Mouse (Mus musculus): ENCODE data around the gene Tmed5.

Gene Tmed5

DNA sequence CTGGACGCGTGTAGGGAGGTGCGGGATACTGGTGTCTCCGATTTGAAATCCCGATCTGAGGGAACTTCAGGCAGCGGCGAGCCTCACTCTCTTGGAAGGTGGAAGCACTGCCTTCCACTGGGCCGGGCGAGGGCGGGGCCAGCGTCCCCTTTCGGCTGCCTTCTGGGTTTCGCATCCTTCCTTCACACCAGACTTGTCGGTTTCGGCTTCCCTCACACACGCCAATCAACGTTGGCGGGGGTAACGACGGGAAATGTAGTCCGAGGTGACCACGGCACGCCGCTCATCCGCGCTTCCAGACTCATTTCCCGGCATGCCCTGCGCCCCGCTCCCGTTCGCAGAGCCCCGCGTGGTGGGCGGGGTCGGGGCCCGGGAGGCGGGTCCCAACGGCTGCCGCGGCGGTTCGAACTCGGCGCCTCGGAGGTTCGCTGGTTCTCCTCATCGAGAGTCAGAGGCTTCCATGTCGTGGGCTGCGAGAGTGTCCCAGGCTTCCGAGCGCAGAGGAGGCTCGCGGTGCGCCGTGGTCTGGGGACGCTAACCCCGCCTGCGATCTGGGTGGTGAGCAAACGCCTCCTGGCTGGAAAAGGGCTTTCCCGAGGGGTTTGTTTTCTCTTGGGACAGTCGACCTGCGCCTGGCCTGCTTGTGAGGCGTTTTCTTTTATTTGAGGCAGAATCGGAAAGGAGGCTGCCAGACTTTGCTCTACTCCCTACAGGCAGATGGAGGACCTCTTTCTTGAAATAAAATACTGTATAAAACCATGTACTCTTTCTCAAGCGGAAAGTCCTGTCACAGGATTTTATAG, at the start of gene Tmed5, which contains the start of gene Ccdc18:
TSS of gene Tmed5 (minus strand) at position 180 of the 803 bp plus-strand sequence.
TSS of gene Ccdc18 (plus strand) at position 435 of the 803 bp plus-strand sequence.
- peak; percentile 100 for DNase-seq (ENCODE audit: low read depth, low spot score)

GRCm38 (mm10) chr5:108163695-108164094, 31.3 kb upstream of the Tmed5 start:
- DNase-seq (ENCODE audit: low read depth, low spot score) = peak; percentile 39

DNA sequence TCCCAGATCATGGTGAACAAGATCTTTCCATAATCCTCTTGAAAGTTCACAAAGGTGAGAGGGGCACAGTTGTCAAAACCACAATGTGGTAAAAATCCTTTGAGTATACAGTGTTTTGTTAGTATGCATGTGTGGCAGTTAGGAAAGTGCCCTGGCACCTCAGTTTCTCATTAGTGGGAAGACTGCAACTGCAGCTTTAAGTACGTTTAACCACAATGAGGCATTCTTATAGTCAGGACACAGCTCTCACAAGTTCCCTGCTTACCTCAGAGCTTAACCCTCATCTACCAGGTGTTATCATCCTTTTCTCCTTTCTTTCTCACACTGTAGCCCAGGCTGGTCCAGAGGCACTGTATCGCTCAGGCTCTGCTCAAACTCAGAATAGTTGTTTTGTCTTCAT, 28.4 kb upstream of the Tmed5 start:
- no peak for DNase-seq (ENCODE audit: low read depth, low spot score)

GRCm38 (mm10) chr5:108152592-108152991, 20.2 kb upstream of the Tmed5 start:
- DNase-seq (ENCODE audit: low read depth, low spot score) = no peak

DNA sequence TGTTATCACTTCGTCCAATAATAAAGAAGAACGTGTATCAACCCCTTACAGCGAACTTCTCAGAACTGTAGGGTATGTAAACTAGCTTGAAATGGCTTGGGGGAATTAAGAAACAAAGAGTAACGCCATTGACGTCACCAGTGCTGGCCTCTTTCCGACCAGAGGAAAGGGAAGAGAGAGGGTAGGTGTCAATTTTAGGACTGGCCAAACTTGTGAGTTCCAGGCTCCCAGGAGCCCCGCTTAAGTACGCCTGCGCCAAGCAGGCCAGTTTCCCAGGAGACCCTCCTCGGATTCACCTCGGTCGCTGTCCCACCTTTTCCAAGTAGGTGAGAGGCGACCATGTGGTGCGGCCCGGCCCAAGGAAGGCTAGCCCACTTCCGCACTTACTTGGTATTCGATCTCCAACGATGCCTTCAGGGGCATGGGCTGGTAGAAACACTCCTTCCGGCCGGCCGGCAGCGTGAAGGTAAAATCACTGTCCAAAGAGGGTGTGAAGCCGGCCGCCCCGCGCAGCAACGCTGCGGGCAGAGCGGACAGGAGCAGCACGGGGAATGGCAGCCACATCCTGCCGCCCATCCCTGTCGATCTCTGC, 475 bp downstream of the Tmed5 start:
- DNase-seq (ENCODE audit: low read depth, low spot score) = peak; percentile 80

- peak; percentile 84 for DNase-seq (ENCODE audit: low read depth, low spot score)
Observed at GRCm38 (mm10) chr5:108120221-108120900, 12.1 kb downstream of the Tmed5 start.

DNA sequence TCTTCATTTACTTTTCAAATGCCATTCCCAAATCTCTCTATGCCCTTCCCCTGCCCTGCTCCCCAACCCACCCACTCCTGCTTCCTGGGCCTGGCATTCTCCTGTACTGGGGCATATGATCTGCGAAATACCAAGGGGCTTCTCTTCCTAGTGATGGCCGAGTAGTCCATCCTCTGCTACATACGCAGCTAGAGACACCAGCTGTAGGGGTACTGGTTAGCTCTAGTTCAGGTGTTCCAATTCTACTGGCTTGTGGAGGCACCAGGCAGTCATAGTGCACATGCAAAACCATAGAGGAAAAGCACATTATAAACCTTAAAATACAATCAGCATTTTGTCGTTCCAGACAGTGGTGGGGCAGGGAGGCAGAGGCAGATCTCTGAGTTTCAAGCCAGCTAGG, 14.7 kb downstream of the Tmed5 start:
- no peak for DNase-seq (ENCODE audit: low read depth, low spot score)

GRCm38 (mm10) chr5:108109346-108109745, 23.1 kb downstream of the Tmed5 start:
- no peak for DNase-seq (ENCODE audit: low read depth, low spot score)

DNA sequence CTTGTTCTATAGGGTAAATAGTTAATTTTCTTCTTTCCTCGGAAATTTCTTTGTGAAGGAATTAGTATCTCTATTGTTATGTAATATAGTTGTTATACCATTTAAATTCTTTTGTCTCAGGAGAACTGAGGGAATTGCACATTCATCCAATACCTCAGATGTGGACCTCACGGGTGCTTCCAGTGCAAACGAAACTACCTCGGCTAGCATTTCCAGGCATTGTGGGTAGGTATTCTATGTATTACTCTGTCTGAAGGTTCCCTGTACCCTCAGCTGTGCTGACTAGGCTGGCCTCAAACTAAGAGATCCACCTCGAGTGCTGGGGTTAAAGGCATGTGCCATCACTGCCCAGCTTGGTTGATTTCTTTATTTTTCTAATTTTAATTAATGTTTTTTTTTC, 28.1 kb downstream of the Tmed5 start:
- DNase-seq (ENCODE audit: low read depth, low spot score) = peak; percentile 60

- no peak for DNase-seq (ENCODE audit: low read depth, low spot score)
Observed at GRCm38 (mm10) chr5:108100196-108100595, 32.2 kb downstream of the Tmed5 start.

GRCm38 (mm10) chr5:108097676-108098075, 34.7 kb downstream of the Tmed5 start:
- peak; percentile 60 for DNase-seq (ENCODE audit: low read depth, low spot score)

DNA sequence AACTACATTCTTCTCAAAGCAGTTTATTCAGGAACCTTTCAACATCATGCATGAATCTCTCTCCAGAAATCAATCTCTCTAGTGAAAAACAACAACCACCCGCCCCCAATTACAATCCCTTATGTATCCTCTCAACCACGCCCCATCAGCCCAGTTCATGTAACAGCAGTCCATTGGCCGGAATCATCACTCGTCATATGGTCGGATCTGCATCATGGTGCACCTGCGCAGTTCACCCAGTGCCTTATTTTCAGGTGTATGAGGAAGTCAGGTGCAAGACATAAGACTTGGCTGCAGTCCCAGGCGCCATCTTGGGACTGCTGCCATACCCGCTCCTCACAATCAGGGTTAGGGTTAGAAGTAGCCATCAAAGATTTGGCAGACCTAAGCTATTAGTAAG, 39.7 kb downstream of the Tmed5 start:
- peak; percentile 86 for DNase-seq (ENCODE audit: low read depth, low spot score)

GRCm38 (mm10) chr5:108085440-108085839, 47.0 kb downstream of the Tmed5 start:
- DNase-seq (ENCODE audit: low read depth, low spot score) = peak; percentile 53

GRCm38 (mm10) chr5:108082380-108082779, 50.0 kb downstream of the Tmed5 start:
- DNase-seq (ENCODE audit: low read depth, low spot score) = peak; percentile 79

GRCm38 (mm10) chr5:108079603-108080002, 52.8 kb downstream of the Tmed5 start:
- peak; percentile 65 for DNase-seq (ENCODE audit: low read depth, low spot score)

- DNase-seq (ENCODE audit: low read depth, low spot score) = peak; percentile 99
Observed at GRCm38 (mm10) chr5:108076833-108077540, 55.4 kb downstream of the Tmed5 start.

DNA sequence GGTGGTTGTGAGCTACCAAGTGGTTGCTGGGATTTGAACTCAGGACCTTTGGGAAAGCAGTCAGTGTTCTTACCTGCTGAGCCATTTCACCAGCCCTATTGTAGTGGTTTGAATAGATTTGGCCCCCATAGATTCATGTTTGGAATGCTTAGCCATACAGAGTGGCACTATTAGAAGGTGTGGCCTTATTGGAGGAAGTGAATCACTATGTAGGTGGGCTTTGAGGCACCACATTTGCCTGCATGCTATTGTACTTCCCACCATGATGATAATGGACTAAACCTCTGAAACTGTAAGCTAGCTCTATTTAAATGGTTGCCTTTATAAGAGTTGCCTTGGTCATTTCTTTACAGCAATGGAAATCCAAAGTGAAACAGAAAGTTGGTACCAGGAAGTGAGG, 56.2 kb downstream of the Tmed5 start:
- DNase-seq (ENCODE audit: low read depth, low spot score) = peak; percentile 95

DNA sequence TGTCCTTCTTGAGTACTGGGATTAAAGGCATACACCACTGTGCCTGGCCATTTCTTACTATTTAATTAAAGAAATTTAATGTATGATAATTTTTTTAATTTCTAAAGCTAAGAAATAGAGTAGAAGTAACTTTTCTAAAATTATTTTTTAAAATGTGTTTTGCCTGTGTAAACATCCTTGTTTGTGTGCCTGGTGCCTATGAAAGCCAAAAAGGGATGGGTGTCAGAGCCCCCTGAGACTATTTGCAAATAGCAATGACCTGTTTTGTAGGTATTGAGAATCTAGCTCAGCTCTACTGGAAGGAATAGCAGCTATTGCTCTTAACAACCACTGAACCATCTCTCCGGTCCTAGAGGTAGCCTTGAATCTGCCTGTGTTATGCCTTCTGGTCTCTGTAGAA, 60.1 kb downstream of the Tmed5 start:
- DNase-seq (ENCODE audit: low read depth, low spot score) = no peak

GRCm38 (mm10) chr5:108065465-108066411, 66.7 kb downstream of the Tmed5 start, which contains the start of gene Mtf2:
Mtf2 (plus strand) TSS chr5:108065674.
- DNase-seq (ENCODE audit: low read depth, low spot score) = peak; percentile 99

- DNase-seq (ENCODE audit: low read depth, low spot score) = peak; percentile 98
Observed at GRCm38 (mm10) chr5:108060413-108060812, 72.0 kb downstream of the Tmed5 start.

Data from R1 (cell line).